Mouse (Mus musculus) embryonic facial prominence, embryonic 11.5 days (tissue): Measurements from ENCODE around the gene Paqr5. TPM values are rescaled to one million over a fixed set of nuclear protein-coding genes. Genes with fewer than 3 reads are reported as not detected.

Experiments used
- ATAC-seq: fragments of 200-750 bp; cut with Nextera tagmentation; replicated peaks from 2 replicates; pipeline ENCODE4 v1.8.0; 2017; ENCODE audit warnings: low read depth; ENCODE audit not compliant: insufficient number of reproducible peaks, low FRiP score, low TSS enrichment
- DNase-seq: peaks from one replicate; pipeline ENCODE4 v3.0.0-alpha.2; 2015; ENCODE audit warnings: low spot score
- H3K27ac ChIP-seq: fragments of 300-500 bp; sonication (generic); replicated peaks from 2 replicates; pipeline ENCODE4 v1.5.1; 2014; ENCODE audit warnings: mild to moderate bottlenecking, low read depth, low read length, control low read depth
- H3K27me3 ChIP-seq: fragments of 300-500 bp; sonication (generic); 2 replicates; pipeline ENCODE4 v1.6.1; 2014; ENCODE audit warnings: mild to moderate bottlenecking, low read length, moderate library complexity, mixed read lengths; ENCODE audit not compliant: control insufficient read depth, insufficient read depth
- H3K36me3 ChIP-seq: fragments of 300-500 bp; sonication (generic); replicated peaks from 2 replicates; pipeline ENCODE4 v1.6.1; 2014; ENCODE audit warnings: low read depth, mild to moderate bottlenecking, low read length, moderate library complexity, mixed read lengths; ENCODE audit not compliant: control insufficient read depth, insufficient read depth
- H3K4me1 ChIP-seq: fragments of 300-500 bp; sonication (generic); 2 replicates; pipeline ENCODE4 v1.6.1; 2014; ENCODE audit warnings: low read length, mixed read lengths; ENCODE audit not compliant: control insufficient read depth, insufficient read depth
- H3K4me2 ChIP-seq: fragments of 300-500 bp; sonication (generic); 2 replicates; pipeline ENCODE4 v1.6.1; 2014; ENCODE audit warnings: low read depth, mild to moderate bottlenecking, control low read depth, low read length, moderate library complexity
- H3K4me3 ChIP-seq: fragments of 300-500 bp; sonication (generic); 2 replicates; pipeline ENCODE4 v1.5.1; 2014; ENCODE audit warnings: low read depth, low read length, control low read depth
- H3K9ac ChIP-seq: fragments of 300-500 bp; sonication (generic); replicated peaks from 2 replicates; pipeline ENCODE4 v1.6.1; 2014; ENCODE audit warnings: mild to moderate bottlenecking, control low read depth, low read length
- H3K9me3 ChIP-seq: fragments of 300-500 bp; sonication (generic); replicated peaks from 2 replicates; pipeline ENCODE4 v1.6.1; 2016; ENCODE audit warnings: mild to moderate bottlenecking, low read length, inconsistent platforms, mixed read lengths; ENCODE audit not compliant: control insufficient read depth
- WGBS: fragments of 180-500 bp; shearing (Covaris S2); extraction: QIAGEN DNeasy Blood & Tissue Kit; methylation state at CpG from one replicate; pipeline ENCODE4 v1.1.7; 2014; 5-methylcytosine and 5-hydroxymethylcytosine counted together
- polyA plus RNA-seq: library from polyadenylated mRNA; unstranded; fragments of >200 nt; fragmentation: Nextera tagmentation; extraction: Ambion mirVana; gene quantifications from 2 replicates; pipeline ENCODE4 v1.2.1, GENCODE M21; 2014

Paqr5 gene
- polyA plus RNA-seq, 1 experiment from 2014 or later, result 0.34 TPM

DNA sequence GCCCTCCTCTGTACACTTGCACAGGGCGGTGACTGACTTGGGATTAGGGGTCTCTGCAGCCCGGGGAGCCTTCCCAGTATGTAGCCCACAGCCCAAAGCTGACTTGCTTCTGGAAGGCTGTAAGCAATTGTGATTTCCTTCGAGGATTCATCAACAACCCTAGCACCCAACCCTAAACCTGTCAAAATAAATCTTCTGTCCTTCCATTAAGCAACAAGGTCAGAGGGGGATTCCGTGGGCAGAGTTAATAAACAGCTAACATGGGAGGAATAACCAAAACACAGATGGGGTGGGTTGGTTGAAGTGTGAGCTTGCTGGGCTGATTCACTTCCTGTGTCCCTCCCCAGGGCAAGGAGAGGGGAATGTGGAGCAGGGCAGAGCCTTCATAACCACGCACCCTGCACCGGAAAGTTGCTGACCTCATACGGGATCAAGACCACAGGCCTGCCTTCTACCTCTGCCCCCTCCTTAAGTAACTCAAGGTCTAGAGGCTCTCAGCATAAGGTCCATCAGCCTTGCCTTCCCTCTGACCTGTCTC, 5.0 kb downstream of the Paqr5 start:
- H3K4me3 ChIP-seq, result no peak overlapping the region
- no peak overlapping the region for H3K27ac ChIP-seq
- no peak for ATAC-seq
- peaks cover 2% of the 10 kb centered on the region; the same call in 1 of the 2 replicates for H3K4me1 ChIP-seq
- no peaks in the 10 kb centered on the region for H3K9me3 ChIP-seq
- no peak overlapping the region for H3K9ac ChIP-seq
- H3K4me2 ChIP-seq, result no peak overlapping the region
- DNase-seq, result no peak
- H3K27me3 ChIP-seq, result peaks cover 15% of the 10 kb centered on the region
- 62% methylated on average over 7 of the region's 7 CpGs for WGBS
- no peaks in the 10 kb centered on the region for H3K36me3 ChIP-seq

DNA sequence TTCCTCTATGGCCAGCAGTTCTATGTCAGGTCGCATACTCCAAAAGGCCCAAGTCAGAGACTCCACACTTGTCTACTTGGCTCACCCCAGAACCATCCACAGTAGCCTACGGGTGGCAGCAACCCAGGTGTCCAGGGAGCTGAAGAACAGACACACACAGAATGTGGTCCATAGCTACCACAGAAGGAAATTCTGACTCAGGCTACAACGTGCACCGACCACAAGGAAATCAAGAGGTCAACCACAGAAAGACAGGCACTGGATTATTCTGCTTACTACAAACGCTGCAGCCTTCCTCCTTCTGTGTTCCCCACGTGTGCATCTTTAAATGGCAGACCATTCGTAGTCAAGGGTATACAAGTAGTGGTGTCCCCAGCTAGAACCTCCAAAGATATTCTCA, 6.4 kb downstream of the Paqr5 start:
- Histone ChIP-seq H3K4me2 (no peak overlapping the region), H3K36me3 (no peaks in the 10 kb centered on the region), H3K27me3 (peaks cover 3% of the 10 kb centered on the region), H3K9ac (no peak overlapping the region), H3K4me3 (no peak overlapping the region), H3K4me1 (no peaks in the 10 kb centered on the region), H3K27ac (no peak overlapping the region), H3K9me3 (no peaks in the 10 kb centered on the region)
- 89% methylated on average over 7 of the region's 7 CpGs for WGBS
- no peak for DNase-seq
- ATAC-seq, result no peak

DNA sequence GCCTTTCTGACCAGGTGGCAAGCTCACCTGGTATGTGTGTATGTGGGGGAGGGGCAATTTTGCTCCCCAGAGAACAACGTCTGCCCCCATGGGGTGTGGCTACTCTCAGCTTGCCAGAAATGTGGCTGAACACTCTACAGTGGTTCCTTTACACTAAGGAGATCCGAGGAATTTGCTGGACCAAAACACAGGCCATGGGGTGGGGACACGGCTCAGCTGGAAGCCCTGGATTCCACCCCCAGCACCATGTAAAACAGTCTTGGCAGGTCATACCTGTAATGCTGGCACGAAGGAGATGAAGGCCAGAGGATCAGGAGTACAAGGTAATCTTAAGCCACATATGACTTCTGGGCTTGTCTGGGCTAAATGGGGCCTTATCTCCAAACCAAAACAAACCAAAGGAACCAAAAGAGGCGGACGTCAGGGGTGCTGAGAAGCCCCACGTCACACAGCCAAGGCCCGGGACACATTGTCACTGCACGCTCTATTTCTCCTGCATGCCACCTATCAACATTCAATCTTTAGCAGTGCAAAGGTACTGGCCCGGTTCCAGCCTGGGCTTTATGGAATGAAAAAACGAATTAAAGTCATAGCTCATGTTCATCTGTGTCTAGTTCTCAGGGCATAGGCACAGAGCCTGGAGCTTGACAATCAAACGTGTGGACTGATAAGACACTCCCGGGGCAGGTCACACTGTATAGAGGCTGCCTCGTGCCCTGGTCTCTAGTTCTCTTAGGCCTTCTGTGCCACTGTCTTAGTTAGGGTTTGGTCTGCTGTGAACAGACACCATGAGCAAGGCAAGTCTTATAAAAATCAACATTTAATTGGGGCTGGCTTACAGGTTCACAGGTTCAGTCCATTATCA, 8.2 kb downstream of the Paqr5 start:
- H3K4me3 ChIP-seq, result no peak overlapping the region
- DNase-seq, result no peak

DNA sequence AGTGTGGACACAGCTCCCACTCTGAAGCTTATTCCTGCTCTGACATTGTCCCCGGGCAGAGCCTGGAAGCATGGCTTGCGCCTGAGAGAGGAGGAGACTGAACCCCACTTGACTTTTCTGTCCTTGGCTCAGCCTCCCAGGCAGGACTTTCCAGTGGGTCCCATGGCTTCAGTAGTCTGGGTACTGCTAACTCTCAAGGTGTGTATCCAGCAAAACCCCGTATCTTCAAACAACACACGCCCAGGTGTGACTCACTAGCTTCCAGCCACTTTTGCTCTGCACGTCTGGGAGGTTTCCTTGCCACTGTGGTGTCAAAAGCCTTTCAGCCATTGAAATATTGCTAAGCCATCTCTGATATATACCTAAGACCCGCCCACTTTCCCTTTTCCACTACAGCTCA, 9.3 kb downstream of the Paqr5 start:
- H3K4me1 ChIP-seq, result no peaks in the 10 kb centered on the region
- H3K4me2 ChIP-seq, result no peak overlapping the region
- WGBS, result 80% methylated on average over 6 of the region's 6 CpGs
- H3K4me3 ChIP-seq, result no peak overlapping the region
- H3K9me3 ChIP-seq, result no peaks in the 10 kb centered on the region
- H3K27me3 ChIP-seq, result no peaks in the 10 kb centered on the region
- H3K9ac ChIP-seq, result no peak overlapping the region
- H3K27ac ChIP-seq, result no peak overlapping the region
- no peaks in the 10 kb centered on the region for H3K36me3 ChIP-seq
- ATAC-seq, result no peak
- DNase-seq, result no peak

More for the DNA sequence above, 8.2 kb downstream of the Paqr5 start:
- no peaks in the 10 kb centered on the region for H3K9me3 ChIP-seq
- no peaks in the 10 kb centered on the region for H3K4me1 ChIP-seq
- 84% methylated on average over 14 of the region's 14 CpGs for WGBS
- ATAC-seq, result no peak
- H3K27me3 ChIP-seq, result no peaks in the 10 kb centered on the region
- H3K36me3 ChIP-seq, result no peaks in the 10 kb centered on the region
- no peak overlapping the region for H3K27ac ChIP-seq
- no peak overlapping the region for H3K4me2 ChIP-seq
- H3K9ac ChIP-seq, result no peak overlapping the region

DNA sequence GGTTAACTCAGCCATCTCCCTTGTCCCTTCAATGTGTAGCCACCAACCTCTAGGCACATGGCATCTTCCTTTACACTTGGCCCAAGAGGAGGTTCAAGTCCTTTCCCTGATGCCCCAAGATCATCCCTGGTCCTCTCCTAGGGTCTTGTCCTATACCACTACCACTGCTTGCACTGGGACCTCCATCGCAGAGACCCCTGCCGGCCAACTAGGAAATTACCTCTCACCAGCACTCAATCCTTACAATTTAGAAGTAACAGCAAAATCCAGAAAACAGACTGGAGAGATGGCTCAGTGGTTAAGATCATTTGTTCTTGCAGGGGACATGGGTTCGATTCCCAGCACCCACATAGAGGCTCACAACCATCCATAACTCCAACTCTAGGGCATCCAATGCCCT, 11.2 kb downstream of the Paqr5 start:
- 63% methylated on average over 3 of the region's 3 CpGs for WGBS
- no peaks in the 10 kb centered on the region for H3K36me3 ChIP-seq
- H3K4me3 ChIP-seq, result no peak overlapping the region
- ATAC-seq (no peak), DNase-seq (no peak)
- no peak overlapping the region for H3K9ac ChIP-seq
- no peak overlapping the region for H3K4me2 ChIP-seq
- no peaks in the 10 kb centered on the region for H3K9me3 ChIP-seq
- no peaks in the 10 kb centered on the region for H3K27me3 ChIP-seq
- no peak overlapping the region for H3K27ac ChIP-seq
- no peaks in the 10 kb centered on the region for H3K4me1 ChIP-seq

DNA sequence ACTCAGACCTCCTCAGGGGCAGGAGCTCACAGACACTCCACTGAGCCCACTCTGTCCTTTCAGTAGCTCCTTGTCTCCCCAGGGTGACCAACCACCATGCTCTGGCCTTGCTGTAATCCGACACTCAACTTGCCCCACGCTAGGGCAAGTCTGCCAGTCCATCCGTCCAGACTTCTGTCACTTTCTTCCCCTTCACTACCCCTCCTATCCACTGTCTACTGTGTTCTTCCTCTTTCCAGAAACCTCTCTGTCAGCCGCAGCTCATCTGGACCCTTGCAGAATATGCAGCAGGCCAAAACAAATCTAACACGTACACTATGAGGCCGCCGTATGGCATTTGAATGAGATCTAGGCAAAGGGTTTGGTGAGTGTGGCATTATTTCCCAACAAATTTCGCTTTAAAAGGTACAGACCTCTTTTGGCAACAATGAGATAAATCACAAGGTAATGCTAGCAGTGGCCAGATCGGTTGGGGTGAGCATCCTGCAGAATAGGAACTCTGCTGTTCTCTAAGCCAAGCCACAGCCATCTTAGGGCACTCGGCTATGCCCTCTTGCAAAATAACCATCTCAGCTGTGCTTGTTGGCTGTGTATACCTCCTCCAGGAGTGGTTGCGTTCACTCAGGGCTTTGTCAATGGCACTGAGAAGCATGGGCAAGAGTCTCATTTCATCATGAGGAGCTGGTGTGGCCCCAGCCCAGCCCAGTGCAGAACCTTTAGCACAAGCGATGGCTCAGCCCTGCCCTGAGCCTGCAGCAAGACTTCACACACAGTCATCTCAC, 13.1 kb downstream of the Paqr5 start:
- DNase-seq, result no peak
- Histone ChIP-seq H3K4me1 (no peaks in the 10 kb centered on the region), H3K4me3 (no peak overlapping the region), H3K27ac (no peak overlapping the region), H3K27me3 (no peaks in the 10 kb centered on the region), H3K4me2 (no peak overlapping the region), H3K36me3 (no peaks in the 10 kb centered on the region), H3K9me3 (no peaks in the 10 kb centered on the region), H3K9ac (no peak overlapping the region)
- no peak for ATAC-seq
- 64% methylated on average over 12 of the region's 12 CpGs for WGBS

DNA sequence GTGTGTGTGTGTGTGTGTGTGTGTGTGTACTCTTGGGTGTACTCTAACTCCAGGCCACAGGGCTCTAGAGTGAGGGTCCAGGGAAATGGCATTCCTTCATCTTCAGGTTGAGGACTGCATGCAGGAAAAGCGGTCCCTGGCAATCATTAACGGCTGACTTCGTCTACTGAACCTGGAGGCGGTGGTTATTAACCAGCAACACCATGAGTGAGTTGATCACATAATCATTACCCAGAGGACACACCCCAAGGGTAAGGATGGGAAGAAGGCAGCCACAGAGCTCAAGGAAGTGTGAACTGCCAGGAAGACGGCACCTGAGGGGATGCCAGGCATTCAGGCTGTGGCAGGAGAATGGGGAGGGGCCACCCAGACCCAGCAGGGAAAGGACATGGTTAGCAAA, 18.3 kb downstream of the Paqr5 start:
- no peak overlapping the region for H3K27ac ChIP-seq
- H3K4me3 ChIP-seq, result no peak overlapping the region
- H3K4me1 ChIP-seq, result no peaks in the 10 kb centered on the region; the same call in 1 of the 2 replicates
- H3K9ac ChIP-seq, result no peak overlapping the region
- no peak for ATAC-seq
- H3K36me3 ChIP-seq, result no peaks in the 10 kb centered on the region
- no peak overlapping the region for H3K4me2 ChIP-seq
- no peaks in the 10 kb centered on the region for H3K9me3 ChIP-seq
- WGBS, result 76% methylated on average over 5 of the region's 5 CpGs
- no peaks in the 10 kb centered on the region for H3K27me3 ChIP-seq
- DNase-seq, result no peak

DNA sequence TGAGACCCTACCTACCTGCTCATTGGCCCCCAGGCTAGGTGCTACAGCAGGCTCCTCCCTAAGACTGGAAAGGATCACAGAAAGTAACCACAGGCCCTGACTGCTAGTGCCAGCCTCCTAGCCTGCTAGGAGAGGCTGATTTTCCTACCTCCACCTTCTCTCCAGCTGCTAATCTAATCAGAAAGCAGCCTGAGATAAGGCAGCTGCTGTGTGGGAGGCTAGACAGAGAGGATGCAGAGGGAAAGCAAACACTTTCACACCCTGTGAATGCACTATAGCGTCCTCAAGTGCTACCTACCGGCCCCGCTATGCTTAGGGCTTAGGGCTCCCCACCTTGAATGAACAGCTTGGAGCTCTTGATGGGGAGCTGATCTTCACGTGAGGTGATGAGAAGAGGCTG, 19.6 kb downstream of the Paqr5 start:
- no peaks in the 10 kb centered on the region for H3K27me3 ChIP-seq
- H3K9ac ChIP-seq, result no peak overlapping the region
- H3K4me2 ChIP-seq, result no peak overlapping the region
- WGBS, result 74% methylated on average over 4 of the region's 4 CpGs
- no peak overlapping the region for H3K4me3 ChIP-seq
- H3K36me3 ChIP-seq, result no peaks in the 10 kb centered on the region
- no peaks in the 10 kb centered on the region; the same call in 1 of the 2 replicates for H3K4me1 ChIP-seq
- DNase-seq (no peak), ATAC-seq (no peak)
- no peak overlapping the region for H3K27ac ChIP-seq
- H3K9me3 ChIP-seq, result no peaks in the 10 kb centered on the region
